Mouse (Mus musculus) skeletal muscle tissue, adult 2 months (tissue): ENCODE data around the gene Mettl6.

Source experiments
- DNase-seq: peaks from one replicate; pipeline ENCODE4 v3.0.0-alpha.2; 2012; ENCODE audit warnings: low read depth, low spot score

Gene Mettl6

GRCm38 (mm10) chr14:31494975-31495455 is at the start of gene Mettl6:
Gene Mettl6, minus strand, starts transcription at chr14:31495040.
- peak; percentile 83 for DNase-seq

GRCm38 (mm10) chr14:31543885-31544442 is 49.1 kb upstream of the Mettl6 start:
- DNase-seq, result no peak

GRCm38 (mm10) chr14:31537298-31537697 is 42.5 kb upstream of the Mettl6 start:
- peak; percentile 73 for DNase-seq

GRCm38 (mm10) chr14:31532656-31533055 is 37.8 kb upstream of the Mettl6 start:
- no peak for DNase-seq

GRCm38 (mm10) chr14:31531506-31532148 is 36.8 kb upstream of the Mettl6 start:
- peak; percentile 26 for DNase-seq

DNA sequence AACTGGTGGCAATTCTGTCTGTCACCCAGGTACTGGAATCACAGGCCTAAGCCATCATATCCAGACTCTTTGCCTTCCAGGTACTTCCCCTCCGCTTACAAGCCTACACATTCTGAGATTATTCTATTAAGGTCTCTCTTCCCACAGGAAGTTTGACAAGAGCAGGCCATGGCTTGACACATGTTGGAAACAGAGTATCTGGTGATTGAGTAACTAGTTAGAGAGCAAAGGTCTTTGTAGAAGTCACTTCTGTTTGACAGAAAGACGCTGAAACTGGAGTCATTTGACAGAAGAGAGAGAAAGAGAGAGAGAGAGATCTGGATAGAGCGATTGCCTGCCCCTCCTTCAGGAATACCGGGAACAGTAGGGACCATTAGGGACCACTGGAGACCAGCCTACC is 36.0 kb upstream of the Mettl6 start:
- no peak for DNase-seq

- DNase-seq, result no peak
Observed at GRCm38 (mm10) chr14:31525040-31525810, 30.4 kb upstream of the Mettl6 start.

DNA sequence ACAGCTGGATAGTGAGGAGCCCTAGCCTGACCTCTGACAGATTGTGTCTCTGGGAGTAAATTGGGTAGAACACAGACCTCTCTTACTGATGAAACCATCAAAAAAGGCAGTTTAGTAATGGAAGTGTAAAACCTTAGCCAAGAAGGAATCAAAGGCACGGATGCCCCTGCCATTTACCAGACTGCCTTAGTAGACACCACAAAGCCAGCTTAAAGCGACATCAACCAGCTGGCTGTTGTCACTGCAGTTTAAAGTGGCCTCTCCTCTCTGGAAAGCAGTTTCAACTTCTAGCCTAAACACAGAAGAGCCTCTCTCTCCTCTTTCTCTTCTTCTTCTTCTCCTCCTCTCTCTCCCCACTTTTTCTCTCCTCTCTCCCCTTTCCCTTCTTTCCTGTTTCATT is 26.5 kb upstream of the Mettl6 start:
- no peak for DNase-seq

DNA sequence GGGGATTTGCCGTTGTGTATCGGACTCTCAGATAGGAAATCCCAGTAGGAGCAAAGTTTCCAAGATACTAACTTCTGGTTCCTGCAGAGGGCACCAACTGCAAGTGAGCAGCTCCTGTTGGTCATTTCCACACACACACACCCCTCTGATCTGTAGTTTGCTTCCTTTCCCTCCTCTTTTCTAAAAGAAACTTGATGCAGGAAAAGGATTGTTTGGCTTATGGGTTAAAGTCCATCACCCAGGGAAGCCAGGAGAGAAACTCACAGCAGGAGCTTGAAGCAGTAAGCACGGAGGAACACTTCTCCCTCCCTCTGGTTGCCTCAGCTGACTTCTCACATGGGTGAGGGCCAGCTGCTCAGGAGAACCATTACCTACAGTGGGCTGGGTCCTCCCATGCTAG is 24.3 kb upstream of the Mettl6 start:
- DNase-seq, result peak; percentile 30

GRCm38 (mm10) chr14:31515895-31516294 is 21.1 kb upstream of the Mettl6 start:
- no peak for DNase-seq

GRCm38 (mm10) chr14:31510322-31510721 is 15.5 kb upstream of the Mettl6 start:
- no peak for DNase-seq

DNA sequence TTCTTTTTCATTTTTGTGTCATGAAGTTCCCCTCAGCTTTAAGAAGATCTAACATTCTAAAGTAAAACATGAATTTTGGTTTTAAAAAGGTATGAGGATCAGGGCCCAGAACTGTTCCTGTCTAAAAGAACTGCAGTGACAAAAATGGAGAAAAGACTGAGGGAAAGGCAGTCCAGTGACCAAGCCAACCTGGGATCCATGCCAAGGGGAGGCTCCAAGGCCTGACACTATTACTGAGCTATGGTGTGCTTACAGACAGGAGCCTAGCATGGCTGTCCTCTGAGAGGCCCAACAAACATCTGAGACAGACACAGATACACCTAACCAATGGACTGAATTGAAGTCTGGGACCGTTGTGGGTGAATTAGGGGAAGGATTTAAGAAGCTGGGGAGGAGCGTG is 15.1 kb upstream of the Mettl6 start:
- DNase-seq, result peak; percentile 48

DNA sequence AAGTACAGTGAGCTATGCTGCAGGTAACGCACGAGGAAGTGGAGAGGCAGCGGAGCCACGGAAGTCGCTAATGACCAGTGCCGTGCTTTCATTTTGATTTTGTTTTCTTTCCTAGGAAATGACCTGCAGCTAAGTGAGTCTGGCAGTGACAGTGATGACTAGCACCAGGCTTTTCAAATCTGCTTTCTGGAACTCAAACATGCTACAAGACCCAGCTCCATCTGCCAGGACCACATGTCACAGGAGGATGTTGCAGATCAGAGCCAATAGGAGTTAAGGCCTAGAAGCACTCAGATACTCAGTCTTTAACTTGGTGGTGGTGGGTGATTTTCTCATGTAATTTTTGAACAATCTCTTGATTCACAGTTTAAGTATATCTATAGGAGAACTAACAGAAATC is 11.6 kb upstream of the Mettl6 start:
- no peak for DNase-seq

DNA sequence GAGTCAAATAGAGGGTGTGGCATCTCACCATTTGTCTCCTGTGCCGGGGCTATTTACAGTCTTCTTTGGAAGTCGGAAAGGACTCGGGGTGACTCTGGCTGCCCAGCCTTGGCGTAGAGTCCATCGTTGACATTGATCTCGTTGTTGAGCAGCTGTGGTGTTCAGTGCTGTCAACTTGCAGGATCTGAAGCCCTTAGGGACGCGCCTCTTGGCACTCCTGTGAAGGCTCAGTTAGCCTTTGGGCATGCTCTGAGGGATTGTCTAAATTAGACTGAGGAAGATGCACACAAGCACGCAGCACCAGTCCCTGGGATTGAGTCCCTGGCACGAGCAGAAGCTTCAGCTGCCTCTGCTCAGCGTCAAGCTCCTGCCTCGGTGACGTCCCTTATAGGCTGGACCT is 8.6 kb upstream of the Mettl6 start:
- peak; percentile 72 for DNase-seq

DNA sequence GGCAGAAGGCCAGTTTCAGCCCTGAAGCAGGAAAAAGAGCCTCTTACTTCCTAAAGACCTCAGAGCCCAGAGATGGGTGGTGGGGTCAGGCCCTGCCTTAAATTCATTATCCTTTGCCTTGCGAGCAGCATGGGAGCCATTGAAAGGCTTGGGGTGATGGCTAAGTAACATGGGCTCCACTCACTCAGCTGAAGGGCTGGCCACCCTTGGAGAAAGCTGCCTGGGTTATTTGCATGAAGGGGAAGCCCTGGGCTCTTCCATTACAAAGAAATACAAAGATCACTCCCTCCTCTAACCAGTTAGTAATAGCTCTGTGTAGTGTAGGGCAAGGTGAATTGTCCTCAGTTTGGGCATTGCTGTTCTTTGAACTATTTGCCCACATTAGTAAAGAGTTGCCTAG is 4.7 kb upstream of the Mettl6 start:
- no peak for DNase-seq

GRCm38 (mm10) chr14:31496241-31496646 is 1.4 kb upstream of the Mettl6 start:
- no peak for DNase-seq

DNA sequence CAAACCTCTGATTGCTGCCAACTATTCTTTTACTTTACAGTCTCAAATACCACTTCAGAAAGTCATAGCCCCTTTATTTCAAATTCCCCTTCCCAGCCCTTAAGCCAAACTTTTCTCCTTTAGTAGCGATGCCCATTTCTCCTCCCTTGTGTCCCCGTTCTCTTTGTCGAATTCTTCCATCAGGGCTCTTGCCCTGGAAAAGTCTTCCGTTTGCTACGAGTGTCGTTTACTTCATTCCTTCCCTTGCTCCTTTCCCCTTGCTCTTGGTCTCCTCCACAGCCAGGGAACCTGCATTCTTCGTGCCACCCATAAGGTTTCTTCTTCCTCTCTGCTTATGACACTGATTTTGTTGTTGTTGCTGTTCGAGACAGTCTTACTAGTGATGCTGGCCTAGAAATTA is 698 bp upstream of the Mettl6 start:
- no peak for DNase-seq

GRCm38 (mm10) chr14:31494349-31494974 is 378 bp downstream of the Mettl6 start, which contains the start of gene Eaf1:
Gene Eaf1, plus strand, starts transcription at chr14:31494399.
- DNase-seq, result no peak

GRCm38 (mm10) chr14:31493901-31494300 is 939 bp downstream of the Mettl6 start:
- DNase-seq, result no peak

GRCm38 (mm10) chr14:31488055-31488454 is 6.8 kb downstream of the Mettl6 start:
- no peak for DNase-seq

DNA sequence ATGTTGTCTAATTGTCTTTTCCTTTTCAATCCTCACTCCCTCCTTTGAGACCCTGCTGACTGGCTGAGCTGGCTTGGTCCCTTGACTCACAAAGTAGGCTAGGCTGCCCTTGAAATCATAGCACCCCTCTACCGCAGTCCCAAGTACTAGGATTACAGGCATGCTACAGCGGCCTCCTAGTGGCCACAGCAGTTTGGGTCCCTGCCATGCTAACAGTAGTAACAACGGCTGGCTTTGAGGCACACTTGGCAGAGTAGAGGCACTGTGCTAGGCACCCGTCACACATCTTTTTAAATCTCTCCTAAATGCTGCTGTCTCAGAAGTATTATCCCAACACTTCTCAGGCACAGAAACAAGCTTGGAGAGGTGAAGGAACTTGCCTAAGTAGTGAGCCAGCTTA is 8.4 kb downstream of the Mettl6 start:
- DNase-seq, result no peak

DNA sequence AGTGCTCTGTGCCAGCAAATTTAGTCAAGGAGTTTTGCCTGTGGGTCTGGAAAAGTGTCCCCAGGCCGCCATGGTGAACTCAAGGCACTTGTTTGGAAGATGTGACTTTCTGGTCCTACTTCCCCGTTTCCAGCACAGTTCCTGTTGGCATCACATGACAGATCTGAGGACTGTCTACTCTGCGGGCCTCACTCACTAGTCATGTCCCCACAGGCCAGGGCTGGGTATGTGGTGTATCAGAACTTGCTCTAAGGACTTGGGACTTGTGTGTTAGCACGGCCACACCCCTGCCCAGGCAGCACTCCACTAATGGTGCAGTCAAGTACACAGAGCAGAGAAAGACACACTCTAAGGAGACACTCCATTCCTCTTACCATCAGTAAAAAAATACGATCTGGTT is 12.4 kb downstream of the Mettl6 start:
- DNase-seq, result no peak
